Mouse (Mus musculus) midbrain, embryonic 14.5 days (tissue): ENCODE measurements around the gene Zfp119a. TPM values are rescaled to one million over a fixed set of nuclear protein-coding genes. Genes with fewer than 3 reads are reported as not detected.

Experiments
- ATAC-seq: fragments of 200-750 bp; cut with Nextera tagmentation; 2 replicates; pipeline ENCODE4 v1.8.0; 2017; ENCODE audit warnings: moderate number of reproducible peaks, moderate library complexity; ENCODE audit not compliant: low FRiP score, low TSS enrichment
- DNase-seq: peaks from one replicate; pipeline ENCODE4 v3.0.0-alpha.2; 2015
- H3K27ac ChIP-seq: fragments of 300-500 bp; sonication (generic); replicated peaks from 2 replicates; pipeline ENCODE4 v1.5.1; 2014; ENCODE audit warnings: mild to moderate bottlenecking, low read depth, low read length, moderate library complexity
- H3K27me3 ChIP-seq: fragments of 300-500 bp; sonication (generic); 2 replicates; pipeline ENCODE4 v1.6.1; 2014; ENCODE audit warnings: low read length, control low read depth, mixed read lengths; ENCODE audit not compliant: control insufficient read depth, insufficient read depth
- H3K36me3 ChIP-seq: fragments of 300-500 bp; sonication (generic); 2 replicates; pipeline ENCODE4 v1.6.1; 2014; ENCODE audit warnings: low read length, control low read depth; ENCODE audit not compliant: control insufficient read depth, insufficient read depth
- H3K4me1 ChIP-seq: fragments of 300-500 bp; sonication (generic); 2 replicates; pipeline ENCODE4 v1.6.1; 2014; ENCODE audit warnings: mild to moderate bottlenecking, antibody characterized with exemption, low read length, control low read depth; ENCODE audit not compliant: control insufficient read depth, insufficient read depth
- H3K4me2 ChIP-seq: fragments of 300-500 bp; sonication (generic); 2 replicates; pipeline ENCODE4 v1.6.1; 2014; ENCODE audit warnings: mild to moderate bottlenecking, low read length, moderate library complexity
- H3K4me3 ChIP-seq: fragments of 300-500 bp; sonication (generic); replicated peaks from 2 replicates; pipeline ENCODE4 v1.5.1; 2014; ENCODE audit warnings: low read depth, low read length
- H3K9ac ChIP-seq: fragments of 300-500 bp; sonication (generic); replicated peaks from 2 replicates; pipeline ENCODE4 v1.6.1; 2014; ENCODE audit warnings: mild to moderate bottlenecking, low read length, moderate library complexity
- H3K9me3 ChIP-seq: fragments of 300-500 bp; sonication (generic); 2 replicates; pipeline ENCODE4 v1.6.1; 2016; ENCODE audit warnings: low read length, control low read depth, mixed read lengths; ENCODE audit not compliant: control insufficient read depth
- WGBS: fragments of 180-500 bp; shearing (Covaris S2); extraction: QIAGEN DNeasy Blood & Tissue Kit; methylation state at CpG from one replicate; pipeline ENCODE4 v1.1.7; 2014; 5-methylcytosine and 5-hydroxymethylcytosine counted together
- polyA plus RNA-seq: library from polyadenylated mRNA; unstranded; fragments of >200 nt; fragmentation: Nextera tagmentation; extraction: Ambion mirVana; gene quantifications from 2 replicates; pipeline ENCODE4 v1.2.1, GENCODE M21; 2014

Gene Zfp119a
- polyA plus RNA-seq, 1 experiment from 2014 or later: 14.2 TPM

GRCm38 (mm10) chr17:55877184-55877583 is 1.5 kb downstream of the Zfp119a start:
- WGBS: 94% methylated on average over 4 of the region's 4 CpGs
- Histone ChIP-seq H3K27me3 (no peaks in the 10 kb centered on the region), H3K4me3 (no peak overlapping the region), H3K4me2 (no peak overlapping the region), H3K27ac (no peak overlapping the region), H3K36me3 (no peaks in the 10 kb centered on the region), H3K9me3 (no peaks in the 10 kb centered on the region), H3K4me1 (peaks cover 6% of the 10 kb centered on the region), H3K9ac (no peak overlapping the region)
- DNase-seq (no peak), ATAC-seq (no peak)

GRCm38 (mm10) chr17:55843067-55843466 is 35.7 kb downstream of the Zfp119a start:
- H3K9me3 ChIP-seq: no peaks in the 10 kb centered on the region
- DNase-seq (no peak), ATAC-seq (no peak)
- H3K9ac ChIP-seq: no peak overlapping the region
- H3K27ac ChIP-seq: no peak overlapping the region
- no peaks in the 10 kb centered on the region for H3K4me1 ChIP-seq
- no peak overlapping the region for H3K4me3 ChIP-seq
- no peaks in the 10 kb centered on the region for H3K27me3 ChIP-seq
- no peak overlapping the region for H3K4me2 ChIP-seq
- WGBS: 87% methylated on average over 4 of the region's 4 CpGs
- H3K36me3 ChIP-seq: no peaks in the 10 kb centered on the region

DNA sequence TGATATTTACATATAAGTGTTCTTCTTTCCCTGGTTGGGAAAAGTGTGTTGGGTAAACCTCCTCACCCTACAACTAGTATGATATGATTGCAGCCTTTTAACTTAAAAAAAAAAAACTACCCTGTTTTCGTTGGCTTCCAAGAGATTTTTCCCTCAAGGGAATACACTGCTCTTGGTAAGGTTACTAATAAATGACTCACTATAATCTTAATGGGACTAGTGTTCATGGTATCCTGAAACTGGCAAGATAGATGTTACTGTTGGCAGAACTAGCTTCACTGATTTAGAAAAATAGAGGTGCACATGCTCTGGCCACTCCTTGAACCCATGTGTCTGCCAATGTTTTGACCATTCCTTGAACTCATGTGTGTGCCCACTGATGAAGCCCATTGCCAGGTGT is 57.2 kb downstream of the Zfp119a start:
- Histone ChIP-seq H3K9me3 (no peaks in the 10 kb centered on the region), H3K27me3 (no peaks in the 10 kb centered on the region), H3K36me3 (no peaks in the 10 kb centered on the region), H3K27ac (no peak overlapping the region), H3K9ac (no peak overlapping the region), H3K4me3 (no peak overlapping the region), H3K4me1 (no peaks in the 10 kb centered on the region), H3K4me2 (no peak overlapping the region)
- WGBS: 86% methylated on average over 1 of the region's 1 CpGs
- no peak for DNase-seq
- no peak for ATAC-seq

DNA sequence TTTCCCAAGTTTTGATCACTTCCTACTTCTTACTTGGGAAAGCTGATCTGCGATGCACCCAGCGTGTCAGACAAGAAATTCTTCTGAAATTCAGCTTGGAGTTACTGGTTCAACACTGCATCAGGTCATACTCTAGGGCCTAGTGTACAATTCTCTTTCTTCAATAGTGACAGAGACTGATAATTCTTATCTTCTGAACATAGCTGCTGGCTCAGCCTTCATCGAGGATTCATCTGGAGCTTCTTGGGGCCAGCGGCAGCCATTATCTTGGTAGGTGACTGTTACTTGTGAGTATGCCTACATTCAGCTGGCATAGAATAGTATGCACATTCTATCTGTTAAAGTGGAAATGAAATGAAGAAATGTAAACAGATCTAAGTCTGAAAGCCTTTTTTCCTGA is 61.9 kb downstream of the Zfp119a start:
- Histone ChIP-seq H3K27me3 (no peaks in the 10 kb centered on the region), H3K4me2 (no peak overlapping the region), H3K9ac (no peak overlapping the region), H3K27ac (no peak overlapping the region), H3K36me3 (no peaks in the 10 kb centered on the region), H3K4me1 (no peaks in the 10 kb centered on the region), H3K4me3 (no peak overlapping the region), H3K9me3 (no peaks in the 10 kb centered on the region)
- ATAC-seq (no peak), DNase-seq (no peak)
- 93% methylated on average over 4 of the region's 4 CpGs for WGBS

Other genes with a start within 250 kb of the Zfp119a start
- 6.0 and 7.0 TPM in 2 replicates for gene Pot1b, start 166.3 kb downstream of the Zfp119a start, polyA plus RNA-seq
- gene Adgre4, start 128.9 kb downstream of the Zfp119a start, polyA plus RNA-seq: 0.26 and 0.29 TPM in 2 replicates
- gene Zfp959, start 13.2 kb upstream of the Zfp119a start, polyA plus RNA-seq: 17.8 and 18.8 TPM in 2 replicates
- 10.7 and 13.4 TPM in 2 replicates for gene Zfp119b, start 70.6 kb upstream of the Zfp119a start, polyA plus RNA-seq
- 6.6 and 9.6 TPM in 2 replicates for gene Ebi3, start 73.7 kb upstream of the Zfp119a start, polyA plus RNA-seq
- gene Yju2, start 80.2 kb upstream of the Zfp119a start, polyA plus RNA-seq: 20.0 and 21.4 TPM in 2 replicates
- 178 and 209 TPM in 2 replicates for gene Shd, start 91.5 kb upstream of the Zfp119a start, polyA plus RNA-seq
- gene Fsd1, start 107.6 kb upstream of the Zfp119a start, polyA plus RNA-seq: 141 and 188 TPM in 2 replicates
- gene Stap2, start 126.7 kb upstream of the Zfp119a start, polyA plus RNA-seq: 5.1 and 5.5 TPM in 2 replicates
- 164 and 169 TPM in 2 replicates for gene Mpnd, start 126.8 kb upstream of the Zfp119a start, polyA plus RNA-seq
- 96.2 and 96.3 TPM in 2 replicates for gene Sh3gl1, start 157.7 kb upstream of the Zfp119a start, polyA plus RNA-seq
- gene Chaf1a, start 161.5 kb upstream of the Zfp119a start, polyA plus RNA-seq: 3.3 and 4.8 TPM in 2 replicates
- 74.9 and 79.5 TPM in 2 replicates for gene Ubxn6, start 196.1 kb upstream of the Zfp119a start, polyA plus RNA-seq
- gene Hdgfl2, start 200.7 kb upstream of the Zfp119a start, polyA plus RNA-seq: 106 and 113 TPM in 2 replicates
- 0.13 TPM in 2 replicates for gene Plin4, start 230.9 kb upstream of the Zfp119a start, polyA plus RNA-seq
- 0.55 and 1.0 TPM in 2 replicates for gene Plin5, start 238.7 kb upstream of the Zfp119a start, polyA plus RNA-seq
- 0.15 and 0.34 TPM in 2 replicates for gene Lrg1, start 243.1 kb upstream of the Zfp119a start, polyA plus RNA-seq